Mouse (Mus musculus) T-cell, adult 2 months (primary cell): ENCODE measurements around the gene Gm10037.

Experiments
- DNase-seq: peaks from one replicate; pipeline ENCODE4 v3.0.0; 2022; ENCODE audit warnings: low spot score

Gm10037 gene

GRCm38 (mm10) chr13:67876699-67877254, 45.9 kb downstream of the Gm10037 start:
- no peak for DNase-seq

DNA sequence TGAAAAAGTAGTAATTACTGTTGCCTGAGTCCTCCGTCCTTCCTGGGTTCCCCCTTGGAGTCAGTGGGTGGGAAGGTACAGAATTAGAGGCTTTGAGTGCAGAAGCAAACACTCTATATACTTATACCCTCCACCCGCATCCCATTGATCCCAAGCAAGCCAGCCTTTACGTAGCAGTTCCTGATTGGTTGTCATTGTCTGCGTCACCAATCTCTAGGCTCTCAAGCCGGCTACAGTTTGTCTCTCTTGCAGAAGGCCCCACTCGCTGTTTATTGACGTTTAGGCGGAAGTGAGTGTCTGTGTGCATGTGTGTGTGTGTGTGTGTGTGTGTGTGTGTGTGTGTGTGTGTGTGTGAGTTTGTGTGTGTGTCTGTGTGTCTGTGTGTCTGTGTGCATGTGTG, 53.1 kb downstream of the Gm10037 start:
- DNase-seq, result no peak
